In the genomic region with DNA sequence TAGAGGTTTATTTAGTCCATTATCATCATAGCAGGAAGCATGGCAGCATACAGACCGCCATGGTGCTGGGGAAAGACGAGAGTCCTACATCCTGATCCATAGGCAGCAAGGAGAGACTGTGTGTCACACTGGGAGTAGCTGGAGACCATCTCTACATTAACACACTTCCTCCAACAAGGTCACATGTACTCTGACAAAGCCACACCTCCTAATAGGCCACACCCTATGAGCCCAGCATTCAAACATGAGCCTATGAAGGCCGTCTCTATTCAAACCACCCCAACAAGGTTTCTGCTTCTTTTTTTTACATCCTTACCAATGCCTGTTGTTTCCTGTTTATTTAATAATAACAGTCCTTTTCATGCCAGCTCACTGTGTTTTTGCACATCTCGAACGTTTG, we compare ENCODE assay signal across 17 mouse cellular contexts.
"Had no signal": no experiment of that assay in that cellular context is flagged by ENCODE, and none has a peak within 500 bp of the region (broad histone marks: within the 10 kb centered on the region; RNA-seq: fewer than 3 reads in every experiment).

No protein-coding gene starts in this region.

- H3K4me1 ChIP-seq: neural tube, embryonic 12.5 days; neural tube, embryonic 13.5 days; neural tube, embryonic 15.5 days; stomach, embryonic 15.5 days had no signal

- DNase-seq: retina, postnatal 1 day; right cerebral cortex, adult 18-20 months; right cerebral cortex, postnatal 14 days; right cerebral cortex, postnatal 25 days; right cerebral cortex, postnatal 4 days; spleen, adult 18-20 months; thymus, adult 18-20 months; thymus, adult 2 months; thymus, postnatal 14 days; thymus, postnatal 25 days; thymus, postnatal 36 days; thymus, postnatal 4 days had no signal

- H3K4me3 ChIP-seq: neural tube, embryonic 12.5 days; neural tube, embryonic 13.5 days; neural tube, embryonic 15.5 days; stomach, embryonic 15.5 days had no signal

- H3K27ac ChIP-seq: neural tube, embryonic 12.5 days; neural tube, embryonic 13.5 days; neural tube, embryonic 15.5 days; stomach, embryonic 15.5 days; stomach, postnatal 0 days had no signal

- H3K27me3 ChIP-seq: neural tube, embryonic 12.5 days; neural tube, embryonic 13.5 days; neural tube, embryonic 15.5 days; stomach, embryonic 15.5 days had no signal

- H3K36me3 ChIP-seq: neural tube, embryonic 12.5 days; neural tube, embryonic 13.5 days; neural tube, embryonic 15.5 days; stomach, embryonic 15.5 days had no signal
